Mouse (Mus musculus) midbrain, embryonic 11.5 days (tissue): ENCODE data around the gene Asb18. TPM values are rescaled to one million over a fixed set of nuclear protein-coding genes. Genes with fewer than 3 reads are reported as not detected.

Source experiments
- ATAC-seq: fragments of 200-750 bp; cut with Nextera tagmentation; 2 replicates; pipeline ENCODE4 v1.8.0; 2017; ENCODE audit warnings: moderate TSS enrichment, moderate library complexity; ENCODE audit not compliant: low FRiP score
- DNase-seq: peaks from one replicate; pipeline ENCODE4 v3.0.0; 2015; ENCODE audit warnings: low spot score; ENCODE audit errors: missing footprints
- H3K27ac ChIP-seq: fragments of 300-500 bp; sonication (generic); 2 replicates; pipeline ENCODE4 v1.5.1; 2014; ENCODE audit warnings: low read depth, low read length
- H3K27me3 ChIP-seq: fragments of 300-500 bp; sonication (generic); 2 replicates; pipeline ENCODE4 v1.6.1; 2014; ENCODE audit warnings: mild to moderate bottlenecking, low read length, moderate library complexity, mixed read lengths; ENCODE audit not compliant: control insufficient read depth, insufficient read depth
- H3K36me3 ChIP-seq: fragments of 300-500 bp; sonication (generic); 2 replicates; pipeline ENCODE4 v1.6.1; 2014; ENCODE audit warnings: mild to moderate bottlenecking, low read length, moderate library complexity, mixed read lengths; ENCODE audit not compliant: control insufficient read depth, insufficient read depth
- H3K4me1 ChIP-seq: fragments of 300-500 bp; sonication (generic); 2 replicates; pipeline ENCODE4 v1.6.1; 2014; ENCODE audit warnings: low read length; ENCODE audit not compliant: control insufficient read depth, insufficient read depth
- H3K4me2 ChIP-seq: fragments of 300-500 bp; sonication (generic); 2 replicates; pipeline ENCODE4 v1.6.1; 2014; ENCODE audit warnings: mild to moderate bottlenecking, moderate library complexity
- H3K4me3 ChIP-seq: fragments of 300-500 bp; sonication (generic); 2 replicates; pipeline ENCODE4 v1.5.1; 2014; ENCODE audit warnings: low read depth, low read length
- H3K9ac ChIP-seq: fragments of 300-500 bp; sonication (generic); 2 replicates; pipeline ENCODE4 v1.6.1; 2014; ENCODE audit warnings: low read length
- H3K9me3 ChIP-seq: fragments of 300-500 bp; sonication (generic); 2 replicates; pipeline ENCODE4 v1.6.1; 2016; ENCODE audit warnings: low read length; ENCODE audit not compliant: control insufficient read depth
- WGBS: fragments of 180-500 bp; shearing (Covaris S2); extraction: QIAGEN DNeasy Blood & Tissue Kit; methylation state at CpG from one replicate; pipeline ENCODE4 v1.1.7; 2014; 5-methylcytosine and 5-hydroxymethylcytosine counted together
- polyA plus RNA-seq: library from polyadenylated mRNA; unstranded; fragments of >200 nt; fragmentation: Nextera tagmentation; extraction: Ambion mirVana; gene quantifications from 2 replicates; pipeline ENCODE4 v1.2.1, GENCODE M21; 2014

Asb18 gene
- polyA plus RNA-seq, 1 experiment from 2014 or later, result 0.07 TPM

GRCm38 (mm10) chr1:89909796-89910195, 104.7 kb downstream of the Asb18 start:
- Histone ChIP-seq H3K36me3 (no peaks in the 10 kb centered on the region), H3K9me3 (peaks cover 5% of the 10 kb centered on the region), H3K4me2 (no peak overlapping the region), H3K27me3 (peaks cover 11% of the 10 kb centered on the region), H3K9ac (no peak overlapping the region), H3K27ac (no peak overlapping the region), H3K4me1 (no peaks in the 10 kb centered on the region), H3K4me3 (no peak overlapping the region)
- no peak for DNase-seq
- WGBS, result 92% methylated on average over 8 of the region's 8 CpGs
- ATAC-seq, result no peak

DNA sequence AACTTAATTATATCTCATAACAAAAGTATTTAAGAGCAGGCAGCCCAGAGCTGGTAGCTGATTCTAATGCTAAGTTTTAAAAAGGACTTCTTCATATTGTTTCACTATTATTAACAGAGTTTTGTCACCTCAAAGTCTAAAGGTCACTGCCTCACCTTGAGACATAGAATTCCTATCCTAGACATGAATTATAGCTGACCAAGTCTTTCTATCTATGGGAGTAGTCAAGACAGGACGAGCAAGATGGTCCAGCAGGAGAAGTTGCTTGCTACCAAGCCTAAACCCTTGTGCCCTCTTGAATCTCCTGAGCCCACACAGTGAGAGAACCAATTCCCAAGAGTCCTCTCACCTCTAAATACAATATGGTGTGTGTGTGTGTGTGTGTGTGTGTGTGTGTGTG, 111.8 kb downstream of the Asb18 start:
- ATAC-seq, result no peak
- H3K9me3 ChIP-seq, result peaks cover 5% of the 10 kb centered on the region
- H3K27me3 ChIP-seq, result no peaks in the 10 kb centered on the region
- no peak overlapping the region for H3K4me3 ChIP-seq
- H3K4me2 ChIP-seq, result no peak overlapping the region
- no peak overlapping the region for H3K27ac ChIP-seq
- no peak for DNase-seq
- no peak overlapping the region for H3K9ac ChIP-seq
- H3K36me3 ChIP-seq, result no peaks in the 10 kb centered on the region
- WGBS, result 85% methylated on average over 1 of the region's 1 CpGs
- H3K4me1 ChIP-seq, result no peaks in the 10 kb centered on the region

DNA sequence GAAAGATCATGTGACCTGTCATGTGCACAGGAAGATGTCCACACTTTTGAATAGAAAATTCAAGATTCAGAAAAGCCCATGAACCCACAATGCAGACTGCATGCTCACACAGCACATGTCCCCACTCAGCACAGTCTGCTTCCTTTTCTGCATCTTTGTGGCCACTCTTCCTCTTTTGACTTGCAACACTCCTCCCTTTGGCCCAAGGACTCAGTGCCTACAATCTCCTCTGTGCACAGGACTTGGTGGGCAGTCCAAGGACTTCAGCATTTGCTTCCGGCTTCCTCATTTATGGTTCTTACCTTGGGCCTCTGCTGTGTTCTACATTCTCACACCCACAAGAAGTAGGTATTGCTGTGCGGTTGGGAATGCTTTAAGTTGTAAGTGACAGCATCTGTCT, 112.2 kb downstream of the Asb18 start:
- H3K27me3 ChIP-seq, result no peaks in the 10 kb centered on the region
- no peak overlapping the region for H3K9ac ChIP-seq
- peaks cover 5% of the 10 kb centered on the region for H3K9me3 ChIP-seq
- no peaks in the 10 kb centered on the region for H3K4me1 ChIP-seq
- H3K4me2 ChIP-seq, result no peak overlapping the region
- ATAC-seq, result no peak
- no peak for DNase-seq
- H3K36me3 ChIP-seq, result no peaks in the 10 kb centered on the region
- H3K27ac ChIP-seq, result no peak overlapping the region
- WGBS, result 94% methylated on average over 2 of the region's 2 CpGs
- H3K4me3 ChIP-seq, result no peak overlapping the region

GRCm38 (mm10) chr1:89901381-89901780, 113.1 kb downstream of the Asb18 start:
- Histone ChIP-seq H3K4me1 (no peaks in the 10 kb centered on the region), H3K27me3 (no peaks in the 10 kb centered on the region), H3K4me2 (no peak overlapping the region), H3K4me3 (no peak overlapping the region), H3K9me3 (peaks cover 3% of the 10 kb centered on the region), H3K36me3 (no peaks in the 10 kb centered on the region), H3K9ac (no peak overlapping the region), H3K27ac (no peak overlapping the region)
- ATAC-seq (no peak), DNase-seq (no peak)
- 82% methylated on average over 4 of the region's 4 CpGs for WGBS

Other genes starting within 250 kb of the Asb18 start
- gene Gbx2, start 83.5 kb downstream of the Asb18 start, polyA plus RNA-seq, result 9.6 TPM in 2 replicates
- gene Iqca, start 138.7 kb upstream of the Asb18 start, polyA plus RNA-seq, result 0.18 TPM in 1 of 2 replicates, not detected in the other
- gene Ackr3, start 189.3 kb upstream of the Asb18 start, polyA plus RNA-seq, result 28.4 and 29.4 TPM in 2 replicates